Mouse (Mus musculus) adrenal gland, adult 18-20 months (tissue): ENCODE measurements at regions not wholly inside any gene's neighbourhood (a gene's known extent, or its start where the extent isn't known, plus 50 kb on each side); places are given as distances from the start of the nearest gene placed in this dataset.

Experiments
- DNase-seq, 2 experiments: peaks; one replicate each; pipeline ENCODE4 v3.0.0; 2021 to 2022; ENCODE audit warnings: low spot score in 2 of 2

DNA sequence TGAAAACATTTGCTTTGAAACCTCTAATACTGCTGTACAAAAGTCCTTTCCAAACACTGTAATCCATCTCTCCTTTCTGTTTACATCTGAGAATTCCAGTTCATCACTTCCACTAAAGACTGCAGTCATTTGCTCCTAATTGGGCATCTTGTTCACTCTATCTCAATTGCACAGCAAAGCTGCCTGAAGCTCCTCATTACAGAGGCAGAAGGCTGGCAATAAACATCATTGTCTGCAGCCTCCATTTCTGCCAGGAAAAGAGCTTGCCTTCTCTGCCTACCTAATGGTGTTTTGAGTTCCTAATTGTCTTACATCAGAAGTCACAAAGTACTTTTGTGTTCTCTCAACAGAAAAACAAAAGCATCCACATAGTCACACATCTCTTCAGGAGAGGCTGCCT is 207.7 kb downstream of the Kcnj2 start:
- no peak for DNase-seq

DNA sequence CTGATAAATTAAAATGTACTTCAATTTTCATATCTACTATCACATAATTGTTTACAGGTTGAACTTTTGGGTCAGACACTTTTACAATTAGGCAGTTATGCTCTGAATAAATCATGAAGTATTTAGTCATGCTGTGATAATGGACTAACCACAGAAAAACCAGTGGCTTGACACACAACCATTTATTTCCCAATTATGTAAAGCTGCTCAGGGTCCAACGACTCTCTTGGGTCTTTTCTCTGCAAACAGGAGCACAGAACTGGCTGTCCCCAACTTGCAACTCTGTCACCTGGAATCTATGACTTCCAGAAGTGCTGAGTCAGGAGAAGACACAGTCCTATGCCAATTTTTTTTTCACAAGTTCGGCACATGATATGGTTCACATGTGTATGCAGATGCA is 214.8 kb downstream of the Kcnj2 start:
- no peak for DNase-seq

GRCm38 (mm10) chr11:111281237-111282160 is 215.5 kb downstream of the Kcnj2 start:
- DNase-seq, result no peak

- DNase-seq, result no peak
Observed at GRCm38 (mm10) chr11:111282283-111282682, 216.3 kb downstream of the Kcnj2 start.

DNA sequence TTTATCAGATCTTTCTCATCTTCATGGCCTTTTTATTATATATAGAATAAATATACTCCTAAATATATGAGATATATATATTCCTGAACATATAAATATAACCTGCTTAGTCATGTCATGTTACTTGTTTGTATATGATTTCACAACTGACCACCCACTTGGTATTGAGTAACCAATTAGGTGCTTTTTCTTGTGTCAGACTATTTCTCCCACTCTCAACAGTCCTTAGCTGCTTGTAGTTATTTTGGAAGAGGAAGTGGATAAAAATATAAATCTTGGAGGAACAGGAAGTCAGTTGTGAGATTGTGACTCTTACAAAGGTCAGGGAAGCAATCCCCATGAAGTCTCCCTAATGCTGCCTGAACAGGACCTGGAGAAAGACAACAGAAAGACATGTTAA is 224.6 kb downstream of the Kcnj2 start:
- no peak for DNase-seq

GRCm38 (mm10) chr11:111296309-111296721 is 230.4 kb downstream of the Kcnj2 start:
- no peak for DNase-seq

DNA sequence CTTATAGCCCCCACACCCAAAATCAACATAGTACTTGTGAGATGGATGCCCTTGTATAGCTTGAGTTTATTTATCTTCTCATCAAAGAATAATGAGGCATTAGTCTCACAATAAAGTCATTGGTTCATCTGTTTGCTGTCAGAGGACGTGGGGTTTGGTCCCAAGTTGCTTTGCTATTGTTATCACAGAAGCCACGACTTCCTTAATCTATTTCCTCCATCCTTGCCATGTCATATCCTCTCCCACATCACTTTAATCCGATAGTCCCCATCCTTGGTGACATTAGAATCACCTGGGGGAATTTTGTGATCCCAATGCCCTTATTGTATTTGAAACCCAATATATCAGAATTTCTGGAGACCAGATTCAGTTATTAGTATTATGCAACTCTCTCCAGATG is 246.8 kb downstream of the Kcnj2 start:
- DNase-seq, result no peak

DNA sequence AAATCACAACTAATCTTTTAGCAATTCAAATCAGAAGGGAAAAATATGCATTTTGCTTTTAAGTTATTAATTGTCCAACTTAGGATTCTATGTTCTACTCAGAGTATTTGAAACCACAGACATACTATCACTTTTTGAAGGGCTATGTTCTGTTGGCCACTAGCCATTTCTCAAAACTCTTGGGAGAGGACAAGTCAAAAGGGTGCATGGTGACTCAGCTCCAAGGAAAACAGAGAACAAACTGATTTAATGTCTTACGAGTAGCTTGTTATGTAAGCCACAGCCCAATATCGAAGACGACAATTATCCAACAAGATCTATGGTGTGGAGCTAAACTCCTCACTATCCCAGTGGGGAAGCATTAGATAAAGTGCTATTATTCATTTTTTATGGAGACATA is 247.6 kb downstream of the Kcnj2 start:
- DNase-seq, result no peak

DNA sequence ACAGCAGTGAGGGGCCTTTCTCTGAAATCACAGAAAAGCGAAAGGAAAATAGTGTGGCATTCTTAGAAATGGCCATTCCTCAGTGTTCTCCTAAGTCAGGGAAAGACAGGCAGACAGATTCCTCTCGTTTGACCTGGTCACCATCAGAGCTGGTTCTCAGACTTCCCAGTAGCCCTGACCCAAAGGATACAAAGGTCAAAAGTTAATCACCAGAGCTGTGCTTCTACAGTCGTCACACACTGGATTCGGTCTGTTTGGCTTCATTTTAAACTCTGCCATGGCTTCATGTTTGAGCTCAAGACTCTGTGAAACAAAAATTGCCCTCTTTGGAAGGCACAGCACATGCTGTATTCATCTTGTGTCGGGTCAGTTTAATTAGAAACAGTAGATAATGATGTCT is 255.6 kb downstream of the Kcnj2 start:
- DNase-seq, result no peak

- no peak for DNase-seq
Observed at GRCm38 (mm10) chr11:111324453-111325010, 258.6 kb downstream of the Kcnj2 start.

DNA sequence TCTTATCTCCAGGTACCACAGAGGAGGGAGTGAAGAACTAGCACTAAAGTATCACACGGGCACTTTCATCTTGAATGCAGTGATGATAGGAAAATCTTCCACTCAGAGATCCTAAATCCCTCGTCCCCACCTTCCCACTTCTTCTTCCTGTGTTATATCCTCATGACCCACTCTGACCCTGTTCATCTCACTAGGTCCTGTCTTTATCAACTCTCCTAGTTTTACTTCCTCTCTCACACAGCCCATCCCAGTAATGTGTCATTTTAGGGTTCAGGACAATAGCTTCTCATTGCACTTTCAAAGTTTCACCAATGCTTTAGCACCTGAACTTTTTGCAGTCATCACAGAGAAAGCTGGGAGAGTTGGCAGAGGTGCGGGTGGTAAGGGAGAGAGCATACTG is 261.0 kb downstream of the Kcnj2 start:
- DNase-seq, result no peak

DNA sequence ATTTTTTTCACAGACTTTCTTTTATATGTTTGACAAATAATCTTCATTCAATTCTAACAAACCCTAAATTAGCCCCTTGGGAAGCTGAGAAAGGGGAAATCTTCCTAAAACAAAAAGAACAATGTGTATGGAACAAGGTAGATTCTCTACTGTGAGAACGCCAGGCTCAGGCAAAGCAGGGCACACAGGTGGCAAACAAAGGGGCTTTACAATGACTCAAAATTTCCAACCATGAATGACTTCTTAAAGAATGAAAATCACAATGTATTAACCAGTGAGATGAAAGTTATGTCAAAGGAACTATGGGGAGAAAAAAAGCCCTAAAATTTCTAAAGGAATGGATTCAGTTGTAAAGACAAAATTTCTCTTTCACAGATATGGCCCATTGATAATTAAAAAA is 262.3 kb downstream of the Kcnj2 start:
- DNase-seq, result no peak

DNA sequence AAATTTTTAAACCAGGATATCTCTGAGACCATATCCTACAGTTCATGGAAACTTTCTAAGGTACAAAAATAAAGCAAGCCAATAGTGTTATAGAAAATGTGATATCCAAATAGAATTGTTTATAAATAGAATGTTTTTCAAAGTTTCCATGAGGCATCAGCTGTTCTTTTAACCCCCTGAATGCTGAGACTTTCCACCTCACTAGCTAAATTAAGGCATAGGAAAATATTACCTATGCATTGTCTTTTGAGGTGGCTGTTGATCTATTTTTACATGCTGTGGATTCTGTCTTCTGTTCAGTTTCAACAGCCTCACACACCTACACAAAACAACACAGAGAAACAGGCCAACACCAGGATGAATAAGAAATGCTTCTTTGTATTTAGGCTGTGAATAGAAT is 265.6 kb downstream of the Kcnj2 start:
- DNase-seq, result no peak

DNA sequence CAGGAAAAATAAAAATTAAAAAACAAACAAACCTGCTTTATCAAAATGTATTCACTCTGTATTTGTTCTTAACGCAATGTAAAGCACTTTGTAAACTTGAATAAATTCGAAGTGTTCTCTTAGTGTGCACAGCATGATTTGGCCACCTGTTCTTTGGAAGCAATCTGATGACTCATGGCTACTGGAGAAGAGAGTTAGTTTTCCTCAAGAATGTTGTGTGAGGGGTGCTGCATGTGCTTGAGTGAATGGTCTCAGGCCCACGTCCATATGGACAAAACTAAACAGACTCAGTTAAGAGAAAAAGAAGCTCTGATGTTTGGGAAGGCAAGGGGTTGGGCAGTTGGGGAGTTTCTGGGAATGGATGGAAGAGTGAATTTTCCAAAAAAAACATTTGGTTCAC is 267.1 kb downstream of the Kcnj2 start:
- no peak for DNase-seq

GRCm38 (mm10) chr11:111347562-111347961 is 281.6 kb downstream of the Kcnj2 start:
- no peak for DNase-seq

DNA sequence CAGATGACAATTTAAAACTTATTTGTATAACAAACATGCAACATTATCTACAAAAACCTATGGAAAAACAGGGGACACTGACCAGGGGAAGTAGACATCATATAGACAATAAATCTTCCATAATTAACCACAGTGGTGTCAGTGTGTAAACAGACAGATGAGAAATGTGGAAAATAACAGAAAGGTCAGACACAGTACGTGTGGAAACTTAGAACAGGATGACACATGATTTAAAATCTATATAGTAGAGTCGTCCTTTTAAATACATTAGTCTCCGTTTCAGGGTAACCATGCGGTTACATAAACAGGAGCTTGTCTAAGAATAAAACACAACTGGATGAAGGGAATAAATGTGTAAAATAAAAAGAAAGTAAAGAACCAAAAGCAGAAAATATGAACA is 284.1 kb downstream of the Kcnj2 start:
- DNase-seq, result no peak

GRCm38 (mm10) chr11:111363363-111363762 is 297.4 kb downstream of the Kcnj2 start:
- no peak for DNase-seq

DNA sequence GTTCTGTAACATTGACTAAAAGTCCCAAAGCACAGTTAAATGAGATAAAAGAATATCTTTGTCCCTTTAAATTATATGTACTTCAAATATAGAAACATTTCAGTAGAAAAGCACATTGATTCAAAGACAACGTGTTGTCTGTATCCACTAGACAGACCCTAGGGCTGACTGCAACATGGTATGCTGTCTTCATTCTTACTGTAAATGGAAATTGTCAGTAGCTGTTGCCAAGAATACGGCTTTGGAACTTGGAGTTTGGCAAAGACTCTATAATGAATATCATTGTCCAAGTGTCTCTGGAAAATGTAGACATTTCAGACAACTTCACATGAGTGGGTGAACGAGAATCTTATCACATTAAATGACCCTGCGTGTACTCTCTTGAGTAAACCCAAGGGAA is 311.2 kb downstream of the Kcnj2 start:
- no peak for DNase-seq

DNA sequence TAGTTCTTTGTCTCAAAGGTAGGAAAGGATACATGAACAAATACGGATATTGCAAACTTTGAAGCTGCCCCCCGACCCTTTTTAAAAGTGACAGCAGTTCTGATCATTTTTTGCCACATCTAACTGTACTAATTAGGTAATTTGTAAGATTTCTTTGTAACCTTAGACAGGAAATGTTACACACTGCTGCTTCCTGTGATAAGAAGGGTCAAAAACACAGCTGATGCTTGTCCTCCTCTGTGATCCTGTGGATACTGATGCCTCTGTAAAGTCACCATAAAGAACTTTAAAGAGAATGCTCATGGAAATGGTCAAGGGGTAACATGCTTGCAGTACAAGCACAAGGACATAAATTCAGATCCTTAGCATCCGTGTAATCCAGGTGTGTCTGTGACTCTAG is 313.9 kb downstream of the Kcnj2 start:
- no peak for DNase-seq

- DNase-seq, result no peak
Observed at GRCm38 (mm10) chr11:111398706-111399105, 332.7 kb downstream of the Kcnj2 start.

DNA sequence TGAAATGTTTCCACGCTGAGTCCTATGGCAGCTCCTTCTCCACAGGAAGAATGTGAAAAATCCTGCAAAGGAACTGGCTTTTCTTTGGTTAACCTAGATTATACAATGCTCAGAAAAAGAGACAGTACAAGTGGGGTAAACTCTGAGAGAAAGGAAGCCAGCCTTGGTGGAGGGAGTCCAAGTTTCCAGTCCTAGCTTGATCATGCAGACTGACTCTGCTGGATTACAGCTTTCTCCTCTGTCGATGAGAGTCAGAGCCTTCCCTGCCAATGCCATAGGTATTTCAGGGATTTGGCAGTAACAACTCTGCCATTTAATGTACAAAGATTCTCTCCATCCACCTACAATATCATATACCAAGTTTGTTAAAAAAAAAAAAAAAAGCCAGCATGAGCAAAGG is 343.3 kb downstream of the Kcnj2 start:
- DNase-seq, result no peak

- DNase-seq, result no peak
Observed at GRCm38 (mm10) chr11:111424871-111425270, 358.9 kb downstream of the Kcnj2 start.

GRCm38 (mm10) chr11:111426715-111427114 is 360.8 kb downstream of the Kcnj2 start:
- DNase-seq, result no peak
